Comparison of ENCODE assay signal across 8 mouse cellular contexts in genomic region chr11:120712771-120713568, GRCm38 (mm10). TPM values are rescaled to one million over a fixed set of nuclear protein-coding genes. Genes with fewer than 3 reads are reported as not detected.
DNase-seq lines count a peak whose midpoint lies in the region; ATAC-seq and TF ChIP-seq lines count a peak whose summit lies in the region.

No protein-coding gene starts in this region.

- peak; percentile 67 for ATAC-seq in forebrain, embryonic 11.5 days (replicated peaks; ENCODE audit: low FRiP score)
- ATAC-seq in hindbrain, embryonic 11.5 days (ENCODE audit: low FRiP score), result peak; percentile 51
- ATAC-seq in limb, embryonic 13.5 days (ENCODE audit: low FRiP score, low read depth), result peak; percentile 44
- peak; percentile 62 for ATAC-seq in midbrain, embryonic 15.5 days (replicated peaks)
- peak; percentile 13 for ATAC-seq in stomach, postnatal 0 days (ENCODE audit: low FRiP score, low TSS enrichment)

- no peak for TF ChIP-seq POLR2A in bone marrow macrophage, adult 2 months (IDR thresholded peaks at IDR 0.05; ENCODE audit: borderline replicate concordance, low read depth, low read length)

- peak; percentile 46 to 56 for DNase-seq in lung, adult 18-20 months
- DNase-seq in lung, postnatal 25 days (ENCODE audit: low spot score), result no peak
- DNase-seq in forebrain, embryonic 11.5 days (ENCODE audit: low spot score), result peak; percentile 88
- peak; percentile 79 for DNase-seq in hindbrain, embryonic 11.5 days (ENCODE audit: low spot score)
- DNase-seq in stomach, postnatal 0 days (ENCODE audit: low spot score), result peak; percentile 87

- WGBS in forebrain, embryonic 11.5 days, result under 1% methylated on average over 38 of the region's 38 CpGs
- under 1% methylated on average over 36 of the region's 38 CpGs for WGBS in hindbrain, embryonic 11.5 days
- WGBS in limb, embryonic 13.5 days, result under 1% methylated on average over 38 of the region's 38 CpGs
- WGBS in midbrain, embryonic 15.5 days, result under 1% methylated on average over 38 of the region's 38 CpGs
- WGBS in stomach, postnatal 0 days, result under 1% methylated on average over 36 of the region's 38 CpGs

- peak; percentile 65 for TF ChIP-seq CTCF in bone marrow macrophage, adult 2 months (IDR thresholded peaks at IDR 0.05; ENCODE audit: low read depth, low read length)
- TF ChIP-seq CTCF in stomach, postnatal 0 days (IDR thresholded peaks at IDR 0.05; ENCODE audit: low read depth), result peak; percentile 86

- H3K9me3 ChIP-seq in forebrain, embryonic 11.5 days (ENCODE audit: control insufficient read depth, low read length), result no peaks in the 10 kb centered on the region
- no peaks in the 10 kb centered on the region for H3K9me3 ChIP-seq in hindbrain, embryonic 11.5 days (ENCODE audit: control insufficient read depth, low read length)
- H3K9me3 ChIP-seq in limb, embryonic 13.5 days, result no peaks in the 10 kb centered on the region
- H3K9me3 ChIP-seq in midbrain, embryonic 15.5 days, result no peaks in the 10 kb centered on the region
- H3K9me3 ChIP-seq in stomach, postnatal 0 days (ENCODE audit: control insufficient read depth, low read length), result no peaks in the 10 kb centered on the region

- H3K9ac ChIP-seq in forebrain, embryonic 11.5 days (ENCODE audit: low read length), result peak overlapping the region; percentile 55
- peak overlapping the region; percentile 61 for H3K9ac ChIP-seq in hindbrain, embryonic 11.5 days (ENCODE audit: low read depth, low read length)
- peak overlapping the region; percentile 75 for H3K9ac ChIP-seq in limb, embryonic 13.5 days
- peak overlapping the region; percentile 56 for H3K9ac ChIP-seq in midbrain, embryonic 15.5 days
- H3K9ac ChIP-seq in stomach, postnatal 0 days (ENCODE audit: low read length), result peak overlapping the region; percentile 68

- peaks cover 5% of the 10 kb centered on the region for H3K4me1 ChIP-seq in bone marrow macrophage, adult 2 months (ENCODE audit: control insufficient read depth, insufficient read depth, low read length)
- peaks cover 11% of the 10 kb centered on the region for H3K4me1 ChIP-seq in forebrain, embryonic 11.5 days (replicated peaks; ENCODE audit: control insufficient read depth, insufficient read depth, low read length)
- peaks cover 11% of the 10 kb centered on the region for H3K4me1 ChIP-seq in hindbrain, embryonic 11.5 days (replicated peaks; ENCODE audit: control insufficient read depth, insufficient read depth, low read length)
- peaks cover 50% of the 10 kb centered on the region for H3K4me1 ChIP-seq in limb, embryonic 13.5 days
- H3K4me1 ChIP-seq in midbrain, embryonic 15.5 days, result peaks cover 24% of the 10 kb centered on the region
- no peaks in the 10 kb centered on the region for H3K4me1 ChIP-seq in stomach, postnatal 0 days (replicated peaks; ENCODE audit: control insufficient read depth, insufficient read depth)

- TF ChIP-seq EP300 in stomach, postnatal 0 days (optimal IDR thresholded peaks at IDR 0.05), result no peak

- peak overlapping the region; percentile 65 for H3K4me3 ChIP-seq in bone marrow macrophage, adult 2 months (ENCODE audit: insufficient read depth, low read length)
- H3K4me3 ChIP-seq in forebrain, embryonic 11.5 days (ENCODE audit: low read depth, low read length), result peak overlapping the region; percentile 54
- H3K4me3 ChIP-seq in hindbrain, embryonic 11.5 days (ENCODE audit: low read depth, low read length), result peak overlapping the region; percentile 53
- peak overlapping the region; percentile 69 for H3K4me3 ChIP-seq in limb, embryonic 13.5 days
- peak overlapping the region; percentile 61 for H3K4me3 ChIP-seq in midbrain, embryonic 15.5 days
- peak overlapping the region; percentile 62 for H3K4me3 ChIP-seq in stomach, postnatal 0 days (ENCODE audit: low read depth, low read length)

- peak overlapping the region; percentile 14 for H3K27ac ChIP-seq in bone marrow macrophage, adult 2 months (ENCODE audit: insufficient read depth, low read depth, low read length)
- peak overlapping the region; percentile 8 for H3K27ac ChIP-seq in forebrain, embryonic 11.5 days (ENCODE audit: low read depth, low read length)
- H3K27ac ChIP-seq in hindbrain, embryonic 11.5 days (ENCODE audit: low read depth, low read length), result peak overlapping the region; percentile 43; the same call in 1 of the 2 replicates
- H3K27ac ChIP-seq in limb, embryonic 13.5 days, result peak overlapping the region; percentile 75; the same call in 1 of the 2 replicates
- H3K27ac ChIP-seq in midbrain, embryonic 15.5 days, result peak overlapping the region; percentile 80
- H3K27ac ChIP-seq in stomach, postnatal 0 days (replicated peaks), result peak overlapping the region; percentile 81

- H3K36me3 ChIP-seq in forebrain, embryonic 11.5 days (ENCODE audit: control insufficient read depth, insufficient read depth, low read length), result no peaks in the 10 kb centered on the region; the same call in none of the 2 replicates
- peaks cover 7% of the 10 kb centered on the region; the same call in 1 of the 2 replicates for H3K36me3 ChIP-seq in hindbrain, embryonic 11.5 days (ENCODE audit: control insufficient read depth, insufficient read depth, low read length)
- H3K36me3 ChIP-seq in limb, embryonic 13.5 days, result peaks cover 56% of the 10 kb centered on the region
- H3K36me3 ChIP-seq in midbrain, embryonic 15.5 days (replicated peaks), result 0 out of 2 replicates have a peak, but pooled peaks cover 5% of the 10 kb centered on the region
- H3K36me3 ChIP-seq in stomach, postnatal 0 days (ENCODE audit: control insufficient read depth, insufficient read depth, low read length), result peaks cover 11% of the 10 kb centered on the region

- H3K27me3 ChIP-seq in forebrain, embryonic 11.5 days (ENCODE audit: control insufficient read depth, insufficient read depth, low read length), result no peaks in the 10 kb centered on the region
- H3K27me3 ChIP-seq in hindbrain, embryonic 11.5 days (ENCODE audit: control insufficient read depth, insufficient read depth, low read length), result no peaks in the 10 kb centered on the region
- H3K27me3 ChIP-seq in limb, embryonic 13.5 days, result no peaks in the 10 kb centered on the region
- H3K27me3 ChIP-seq in midbrain, embryonic 15.5 days (replicated peaks), result no peaks in the 10 kb centered on the region
- no peaks in the 10 kb centered on the region for H3K27me3 ChIP-seq in stomach, postnatal 0 days (ENCODE audit: control insufficient read depth, insufficient read depth, low read length)

- H3K4me2 ChIP-seq in forebrain, embryonic 11.5 days (ENCODE audit: low read depth, low read length, severe bottlenecking), result peak overlapping the region; percentile 98
- peak overlapping the region; percentile 87 for H3K4me2 ChIP-seq in hindbrain, embryonic 11.5 days (replicated peaks; ENCODE audit: low read depth, low read length)
- peak overlapping the region; percentile 99 for H3K4me2 ChIP-seq in limb, embryonic 13.5 days (replicated peaks)
- H3K4me2 ChIP-seq in midbrain, embryonic 15.5 days, result peak overlapping the region; percentile 99
- H3K4me2 ChIP-seq in stomach, postnatal 0 days (replicated peaks; ENCODE audit: low read depth), result peak overlapping the region; percentile 97

RNA-seq across cellular contexts. Expression of gene Cenpx, which starts 0.6 kb away (rescaled TPM):
- 109 and 110 TPM in 2 replicates for polyA plus RNA-seq in bone marrow macrophage, adult 2 months (2012; ENCODE audit: insufficient read depth, insufficient read length, missing spikeins)
- 121 and 130 TPM in 2 replicates for polyA plus RNA-seq in forebrain, embryonic 11.5 days (2014; fragmentation: Nextera tagmentation; extraction: Ambion mirVana)
- polyA plus RNA-seq in hindbrain, embryonic 11.5 days (2014; fragmentation: Nextera tagmentation; extraction: Ambion mirVana), result 115 and 121 TPM in 2 replicates
- 139 and 145 TPM in 2 replicates for polyA plus RNA-seq in limb, embryonic 13.5 days (2015; fragmentation: Nextera tagmentation; extraction: Ambion mirVana)
- polyA plus RNA-seq in midbrain, embryonic 15.5 days (2015; fragmentation: Nextera tagmentation; extraction: Ambion mirVana), result 95.6 and 99.7 TPM in 2 replicates
- 123 and 127 TPM in 2 replicates for polyA plus RNA-seq in stomach, postnatal 0 days (2015; fragmentation: Nextera tagmentation; extraction: Ambion mirVana)

RNA-seq across cellular contexts. Expression of gene Lrrc45, which starts 0.8 kb away (rescaled TPM):
- 34.3 and 46.1 TPM in 2 replicates for polyA plus RNA-seq in bone marrow macrophage, adult 2 months (2012; ENCODE audit: insufficient read depth, insufficient read length, missing spikeins)
- 53.3 and 54.4 TPM in 2 replicates for polyA plus RNA-seq in forebrain, embryonic 11.5 days (2014; fragmentation: Nextera tagmentation; extraction: Ambion mirVana)
- 30.7 and 34.4 TPM in 2 replicates for polyA plus RNA-seq in hindbrain, embryonic 11.5 days (2014; fragmentation: Nextera tagmentation; extraction: Ambion mirVana)
- 66.2 and 75.4 TPM in 2 replicates for polyA plus RNA-seq in limb, embryonic 13.5 days (2015; fragmentation: Nextera tagmentation; extraction: Ambion mirVana)
- 82.6 and 89.9 TPM in 2 replicates for polyA plus RNA-seq in midbrain, embryonic 15.5 days (2015; fragmentation: Nextera tagmentation; extraction: Ambion mirVana)
- polyA plus RNA-seq in stomach, postnatal 0 days (2015; fragmentation: Nextera tagmentation; extraction: Ambion mirVana), result 18.7 and 20.4 TPM in 2 replicates

RNA-seq across cellular contexts. Expression of gene Rac3, which starts 8.3 kb away (rescaled TPM):
- polyA plus RNA-seq in bone marrow macrophage, adult 2 months (2012; ENCODE audit: insufficient read depth, insufficient read length, missing spikeins), result 14.3 and 18.1 TPM in 2 replicates
- polyA plus RNA-seq in forebrain, embryonic 11.5 days (2014; fragmentation: Nextera tagmentation; extraction: Ambion mirVana), result 7.5 and 10.6 TPM in 2 replicates
- polyA plus RNA-seq in hindbrain, embryonic 11.5 days (2014; fragmentation: Nextera tagmentation; extraction: Ambion mirVana), result 17.6 and 18.2 TPM in 2 replicates
- 66.2 and 70.5 TPM in 2 replicates for polyA plus RNA-seq in limb, embryonic 13.5 days (2015; fragmentation: Nextera tagmentation; extraction: Ambion mirVana)
- polyA plus RNA-seq in midbrain, embryonic 15.5 days (2015; fragmentation: Nextera tagmentation; extraction: Ambion mirVana), result 560 and 572 TPM in 2 replicates
- 21.9 and 22.1 TPM in 2 replicates for polyA plus RNA-seq in stomach, postnatal 0 days (2015; fragmentation: Nextera tagmentation; extraction: Ambion mirVana)

RNA-seq across cellular contexts. Expression of gene Dcxr, which starts 14.1 kb away (rescaled TPM):
- 65.0 and 65.6 TPM in 2 replicates for polyA plus RNA-seq in bone marrow macrophage, adult 2 months (2012; ENCODE audit: insufficient read depth, insufficient read length, missing spikeins)
- 10.8 and 11.8 TPM in 2 replicates for polyA plus RNA-seq in forebrain, embryonic 11.5 days (2014; fragmentation: Nextera tagmentation; extraction: Ambion mirVana)
- 14.3 and 15.2 TPM in 2 replicates for polyA plus RNA-seq in hindbrain, embryonic 11.5 days (2014; fragmentation: Nextera tagmentation; extraction: Ambion mirVana)
- 15.6 and 16.2 TPM in 2 replicates for polyA plus RNA-seq in limb, embryonic 13.5 days (2015; fragmentation: Nextera tagmentation; extraction: Ambion mirVana)
- 6.8 and 7.9 TPM in 2 replicates for polyA plus RNA-seq in midbrain, embryonic 15.5 days (2015; fragmentation: Nextera tagmentation; extraction: Ambion mirVana)
- polyA plus RNA-seq in stomach, postnatal 0 days (2015; fragmentation: Nextera tagmentation; extraction: Ambion mirVana), result 56.3 and 58.4 TPM in 2 replicates

RNA-seq across cellular contexts. Expression of gene Cbr2, which starts 18.9 kb away (rescaled TPM):
- 57.0 and 81.4 TPM in 2 replicates for polyA plus RNA-seq in bone marrow macrophage, adult 2 months (2012; ENCODE audit: insufficient read depth, insufficient read length, missing spikeins)
- polyA plus RNA-seq in forebrain, embryonic 11.5 days (2014; fragmentation: Nextera tagmentation; extraction: Ambion mirVana), result 1.8 TPM in 1 of 2 replicates, not detected in the other
- polyA plus RNA-seq in hindbrain, embryonic 11.5 days (2014; fragmentation: Nextera tagmentation; extraction: Ambion mirVana), result 0.82 and 1.6 TPM in 2 replicates
- 7.7 and 10.1 TPM in 2 replicates for polyA plus RNA-seq in limb, embryonic 13.5 days (2015; fragmentation: Nextera tagmentation; extraction: Ambion mirVana)
- 1.2 and 2.2 TPM in 2 replicates for polyA plus RNA-seq in midbrain, embryonic 15.5 days (2015; fragmentation: Nextera tagmentation; extraction: Ambion mirVana)
- 129 and 160 TPM in 2 replicates for polyA plus RNA-seq in stomach, postnatal 0 days (2015; fragmentation: Nextera tagmentation; extraction: Ambion mirVana)

Comparison
In these comparisons a context has a peak if more than half of its experiments do, and no peak if none do; other contexts are left out.
1. H3K27ac ChIP-seq: peak in every context shown above with its lines; median percentile 81 in stomach, postnatal 0 days; 80 in midbrain, embryonic 15.5 days; 75 in limb, embryonic 13.5 days; 43 in hindbrain, embryonic 11.5 days; 14 in bone marrow macrophage, adult 2 months; 8 in forebrain, embryonic 11.5 days.
2. ATAC-seq: peak in every context shown above with its lines; median percentile 67 in forebrain, embryonic 11.5 days; 62 in midbrain, embryonic 15.5 days; 51 in hindbrain, embryonic 11.5 days; 44 in limb, embryonic 13.5 days; 13 in stomach, postnatal 0 days.